Mouse (Mus musculus) heart, postnatal 0 days (tissue): ENCODE measurements around the gene Hjurp.

Source experiments
- CTCF ChIP-seq: IDR thresholded peaks from 2 replicates; pipeline ENCODE4 v1.5.1; 2016; ENCODE audit warnings: antibody characterized with exemption, control low read depth, low read depth
- EP300 ChIP-seq: IDR thresholded peaks from 2 replicates; pipeline ENCODE4 v1.6.1; 2016; ENCODE audit warnings: antibody characterized with exemption, low read depth

GRCm38 (mm10) chr1:88224029-88224776 lies 53.2 kb downstream of the Hjurp start:
- TF ChIP-seq CTCF (no peak), EP300 (no peak)
